Mouse (Mus musculus) layer of hippocampus, adult 11-12 months (tissue): ENCODE measurements around the gene Zfp771.

Experiments used
- DNase-seq: peaks from one replicate; pipeline ENCODE4 v3.0.0; 2022; ENCODE audit warnings: low spot score

Zfp771 gene

DNA sequence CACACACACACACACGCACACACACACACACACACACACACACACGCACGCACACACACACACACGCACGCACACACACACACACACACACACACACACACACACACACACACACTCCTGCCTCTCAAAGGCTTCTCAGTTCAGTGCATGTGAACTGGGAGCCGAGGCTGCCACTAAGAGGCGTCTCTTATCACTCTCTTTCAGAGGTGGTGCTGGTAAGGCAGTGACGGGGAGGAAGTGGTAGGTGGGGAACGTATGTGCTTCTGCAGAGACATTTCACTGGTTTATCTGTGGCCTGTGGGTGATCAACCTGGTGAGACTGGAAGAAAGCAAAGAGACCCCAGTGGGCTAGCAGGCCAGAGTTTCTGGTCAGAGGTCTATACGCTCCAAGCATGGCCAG lies 41.1 kb downstream of the Zfp771 start:
- DNase-seq = no peak

- no peak for DNase-seq
Observed at GRCm38 (mm10) chr7:127287940-127288339, 43.9 kb downstream of the Zfp771 start.

DNA sequence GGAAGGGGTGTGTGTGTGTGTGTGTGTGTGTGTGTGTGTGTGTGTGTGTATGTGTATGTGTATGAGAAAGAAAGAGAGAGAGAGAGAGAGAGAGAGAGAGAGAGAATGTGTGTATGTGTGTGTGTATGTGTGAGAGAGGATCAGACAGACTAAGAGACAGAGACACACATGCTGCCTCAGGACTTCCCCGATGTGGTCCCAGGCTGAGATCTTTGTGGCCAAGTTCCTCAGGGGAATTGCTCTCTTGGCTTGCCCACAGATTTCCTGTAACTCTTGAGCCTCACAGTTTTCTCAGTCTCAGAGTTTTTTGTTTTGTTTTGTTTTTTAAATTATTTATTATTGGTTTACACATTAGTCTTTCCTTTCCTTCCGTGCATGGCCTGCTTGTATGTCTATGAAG lies 45.2 kb downstream of the Zfp771 start:
- no peak for DNase-seq

DNA sequence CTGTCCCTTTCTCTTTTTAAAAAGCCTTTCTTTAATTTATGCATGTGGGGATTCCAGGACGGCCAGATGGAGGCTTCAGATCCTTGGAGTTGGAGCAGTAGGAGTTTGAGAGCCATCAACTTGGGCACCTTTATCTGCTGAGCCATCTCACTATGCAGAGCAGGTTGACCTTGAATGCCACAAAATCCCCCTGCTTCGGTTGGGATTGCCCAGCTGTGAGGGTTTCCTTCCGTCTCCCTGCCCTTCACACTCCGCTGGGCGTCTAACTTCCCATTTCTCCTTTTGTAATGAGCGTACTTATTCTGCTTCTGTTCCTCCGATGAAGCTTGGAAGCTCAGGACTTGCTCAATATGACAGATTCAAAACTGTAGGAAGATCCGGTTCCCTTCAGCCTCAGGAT lies 46.1 kb downstream of the Zfp771 start:
- no peak for DNase-seq

DNA sequence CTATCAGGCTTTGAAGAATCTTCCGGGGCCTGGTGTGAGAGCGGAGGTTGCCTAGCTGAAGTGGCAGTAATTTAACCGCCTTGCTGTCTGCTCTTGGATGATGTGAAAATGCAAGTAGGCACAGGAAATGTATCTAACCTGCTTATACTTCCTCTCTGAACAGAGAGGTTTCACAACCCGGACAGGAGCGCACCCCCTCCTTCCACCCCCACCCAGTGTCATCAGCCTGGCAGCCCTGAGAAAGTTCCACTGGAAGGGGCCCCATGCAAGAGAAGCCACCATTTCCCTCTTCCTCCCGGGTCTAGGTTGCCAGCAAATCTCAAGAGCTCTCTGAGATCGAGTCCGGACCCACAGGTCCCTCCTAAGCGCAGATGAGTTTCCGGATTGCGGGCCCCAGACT lies 52.0 kb downstream of the Zfp771 start, which contains the start of gene Itgal:
Itgal (plus strand) TSS at position 163 of the 400 bp plus-strand sequence.
- DNase-seq = no peak

GRCm38 (mm10) chr7:127296786-127297555 lies 52.9 kb downstream of the Zfp771 start:
- no peak for DNase-seq

GRCm38 (mm10) chr7:127297586-127298193 lies 53.6 kb downstream of the Zfp771 start:
- DNase-seq = no peak
